Mouse (Mus musculus): ENCODE measurements around the gene Birc3.

The Birc3 gene

DNA sequence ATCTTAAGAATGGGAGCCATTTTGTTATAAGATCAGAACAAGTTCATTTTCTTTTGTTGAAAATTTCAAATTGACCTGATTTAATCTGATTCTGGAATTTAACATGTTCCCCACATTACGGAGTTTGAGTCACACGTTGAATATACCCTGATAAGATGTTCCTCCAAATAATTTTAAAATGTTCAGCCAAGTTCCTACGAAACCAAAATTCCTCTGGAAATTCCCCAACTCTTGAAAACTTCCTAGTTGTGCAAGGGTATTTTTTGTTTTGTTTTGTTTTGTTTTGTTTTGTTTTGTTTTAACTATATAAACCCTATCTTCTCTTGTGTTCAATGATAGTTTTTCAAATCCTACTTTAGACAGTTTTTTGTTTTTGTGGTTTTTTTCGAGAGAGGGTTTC is 44.3 kb downstream of the Birc3 start:
- in situ Hi-C loops (cut with MboI, MseI) = no loop called here

DNA sequence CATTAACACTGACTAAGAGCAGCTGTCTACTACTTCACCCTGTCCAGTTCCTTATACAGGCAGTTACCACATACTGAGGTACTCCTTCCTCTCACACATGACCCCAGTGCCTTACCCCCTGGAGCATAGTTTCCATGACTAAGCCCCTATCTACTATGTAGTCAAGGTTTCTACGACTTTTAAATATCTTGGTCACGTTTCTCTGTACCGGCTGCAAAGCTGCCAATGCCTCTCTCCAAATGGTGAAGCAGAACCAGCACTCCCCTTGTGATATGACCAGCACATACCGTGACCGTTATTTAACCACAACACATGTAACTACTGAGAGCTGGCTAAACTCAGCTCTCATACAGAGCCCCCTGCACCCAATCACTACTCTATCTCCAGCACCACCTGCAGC is 48.1 kb downstream of the Birc3 start:
- in situ Hi-C loops (cut with MboI, MseI) = loop anchor here (5.0 kb wide), 1 partner anchor 53 kb away; no protein-coding TSS in a partner anchor

DNA sequence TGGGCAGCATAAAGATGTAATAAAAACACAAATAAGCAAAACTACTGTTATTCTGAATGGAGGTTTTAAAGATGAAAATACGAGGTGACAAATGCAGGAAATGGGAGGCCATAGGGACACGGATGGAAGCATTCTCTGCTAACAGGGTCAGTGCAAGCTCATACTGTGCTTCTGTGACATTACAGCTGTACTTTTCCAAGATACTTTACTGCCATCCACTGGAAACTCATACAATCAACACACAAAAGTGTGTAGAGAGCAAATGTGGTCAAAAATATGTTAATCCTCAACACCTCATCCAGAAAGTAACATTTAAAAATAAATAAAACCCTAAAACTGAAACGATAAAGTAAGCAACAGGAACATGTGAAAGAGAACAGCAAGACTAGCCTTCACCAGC is 50.2 kb downstream of the Birc3 start:
- in situ Hi-C loops (cut with MboI, MseI) = loop anchor here (5.0 kb wide), 1 partner anchor 50 kb away; no protein-coding TSS in a partner anchor

DNA sequence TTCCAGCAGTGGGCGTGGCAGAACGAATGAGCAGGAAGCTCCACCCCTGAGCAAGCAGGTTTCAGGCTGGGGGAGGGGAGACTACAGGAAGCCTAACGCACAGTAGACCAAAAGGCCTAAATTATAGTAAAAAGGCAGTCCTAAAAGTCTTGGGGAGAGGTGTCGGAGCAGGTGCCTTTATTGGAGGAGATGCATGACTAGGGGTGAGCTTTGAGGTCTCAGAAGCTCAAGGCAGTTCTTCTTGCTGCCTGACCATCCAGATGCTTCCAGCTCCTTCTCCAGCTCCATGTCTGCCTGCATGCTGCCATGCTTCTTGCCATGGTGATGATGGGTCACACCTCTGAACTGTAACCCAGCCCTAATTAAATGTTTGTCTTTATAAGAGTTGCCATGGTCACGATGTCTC is 67.9 kb downstream of the Birc3 start:
- in situ Hi-C loops (cut with MboI, MseI) = no loop called here
